Mouse (Mus musculus): ENCODE measurements around the gene Elf1.

DNA sequence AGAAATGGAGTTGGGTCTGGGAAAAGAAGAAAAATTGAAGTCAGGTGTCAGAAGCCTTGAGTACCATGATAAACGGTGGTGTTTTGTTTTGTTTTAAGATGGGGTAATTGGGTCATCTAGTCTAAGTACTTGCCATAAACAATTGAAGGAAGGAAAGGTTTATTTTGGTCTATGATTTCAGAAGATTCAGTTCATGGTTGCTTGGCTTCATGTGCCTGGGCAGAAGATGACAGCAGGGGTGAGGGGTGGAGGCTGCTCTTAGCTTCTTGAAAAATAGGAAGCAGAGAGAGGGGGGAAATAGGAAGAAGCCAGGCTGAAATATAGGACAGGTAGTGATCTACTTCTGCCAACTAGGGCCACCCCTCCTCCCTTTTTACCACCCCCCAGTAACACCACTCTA lies 30.5 kb downstream of the Elf1 start:
- no peak for TF ChIP-seq POLR2A (IDR thresholded peaks at IDR 0.05; ENCODE audit: low read depth, low read length)
- TF ChIP-seq CTCF (IDR thresholded peaks at IDR 0.05; ENCODE audit: borderline replicate concordance, insufficient read depth, low read length), result no peak
